Mouse (Mus musculus) B cell, adult 62 days (primary cell): ENCODE measurements around the gene Adam19. TPM values are rescaled to one million over a fixed set of nuclear protein-coding genes. Genes with fewer than 3 reads are reported as not detected.

ENCODE experiments used
- total RNA-seq: library from RNA; stranded (reverse); gene quantifications from 4 replicates; pipeline ENCODE4 v1.2.4, GENCODE M21; 2023

Gene Adam19
- total RNA-seq = 72.1 to 80.5 TPM (median 74.4 TPM) in 4 replicates

GRCm38 (mm10) chr11:46055896-46056769 lies at the start of gene Adam19:
Gene Adam19 (plus strand): TSS chr11:46055992.

GRCm38 (mm10) chr11:46052105-46052659 lies 3.6 kb upstream of the Adam19 start, which contains the start of gene Gm12166:
Gene Gm12166 (minus strand): TSS chr11:46052321.

GRCm38 (mm10) chr11:46165866-46166585 lies 110.2 kb downstream of the Adam19 start, which contains the start of gene Nipal4:
Gene Nipal4 (minus strand): TSS chr11:46166508.

Other genes with a start within 250 kb of the Adam19 start
- gene Clint1, start 203.9 kb upstream of the Adam19 start, total RNA-seq = 75.1 to 84.2 TPM (median 80.3 TPM) in 4 replicates
- 3.9 to 4.9 TPM (median 4.8 TPM) in 4 replicates for gene Lsm11, start 111.1 kb upstream of the Adam19 start, total RNA-seq
- gene Thg1l, start 100.5 kb upstream of the Adam19 start, total RNA-seq = 5.5 to 10.0 TPM (median 7.5 TPM) in 4 replicates
- not detected in 4 replicates for gene Sox30, start 75.7 kb upstream of the Adam19 start, total RNA-seq
- 1.6 to 4.9 TPM (median 3.9 TPM) in 4 replicates for gene Gm12166, start 3.7 kb upstream of the Adam19 start, total RNA-seq
- 0.72 to 1.9 TPM (median 1.6 TPM) in 4 replicates for gene Nipal4, start 110.5 kb downstream of the Adam19 start, total RNA-seq
- not detected in 4 replicates for gene Fndc9, start 179.5 kb downstream of the Adam19 start, total RNA-seq